Mouse (Mus musculus): ENCODE results near the gene Slc25a47. TPM values are rescaled to one million over a fixed set of nuclear protein-coding genes. Genes with fewer than 3 reads are reported as not detected.

The Slc25a47 gene
- 10 to 100 TPM in 2 of 4 experiments, 1 to 10 TPM in 2; 9.4 to 11.4 (median 10.4) TPM for total RNA-seq (2022)

- DNase-seq (ENCODE audit: low spot score in 2 of 2) = peak; percentile 85 to 97
Observed at GRCm38 (mm10) chr12:108835840-108836409, at the start of gene Slc25a47, which contains the start of gene Slc25a29. Gene Slc25a47, plus strand, starts transcription at chr12:108836046. Gene Slc25a29, minus strand, starts transcription at chr12:108835883.

- DNase-seq (ENCODE audit: low spot score in 2 of 2) = no peak
Observed at GRCm38 (mm10) chr12:108787329-108787728, 48.5 kb upstream of the Slc25a47 start.

GRCm38 (mm10) chr12:108792152-108792545 is 43.7 kb upstream of the Slc25a47 start:
- DNase-seq (ENCODE audit: low spot score in 2 of 2) = peak; percentile 54 to 66

GRCm38 (mm10) chr12:108792546-108793452 is 43.0 kb upstream of the Slc25a47 start, which contains the start of gene Yy1:
Gene Yy1, plus strand, starts transcription at chr12:108792973.
- DNase-seq (ENCODE audit: low spot score in 2 of 2) = peak; percentile 89 to 98

GRCm38 (mm10) chr12:108793453-108793941 is 42.3 kb upstream of the Slc25a47 start:
- DNase-seq (ENCODE audit: low spot score in 2 of 2) = peak; percentile 34 to 40

- DNase-seq (ENCODE audit: low spot score in 2 of 2) = peak; percentile 54 to 72
Observed at GRCm38 (mm10) chr12:108794078-108794711, 41.7 kb upstream of the Slc25a47 start.

GRCm38 (mm10) chr12:108794979-108795537 is 40.8 kb upstream of the Slc25a47 start:
- no peak for DNase-seq (ENCODE audit: low spot score in 2 of 2)

- no peak for DNase-seq (ENCODE audit: low spot score in 2 of 2)
Observed at GRCm38 (mm10) chr12:108801613-108802012, 34.2 kb upstream of the Slc25a47 start.

- DNase-seq (ENCODE audit: low spot score in 2 of 2) = no peak
Observed at GRCm38 (mm10) chr12:108804388-108804787, 31.5 kb upstream of the Slc25a47 start.

- DNase-seq (ENCODE audit: low spot score in 2 of 2) = no peak
Observed at GRCm38 (mm10) chr12:108808465-108808864, 27.4 kb upstream of the Slc25a47 start.

GRCm38 (mm10) chr12:108809771-108810170 is 26.1 kb upstream of the Slc25a47 start:
- no peak for DNase-seq (ENCODE audit: low spot score in 2 of 2)

- DNase-seq (ENCODE audit: low spot score in 2 of 2) = no peak
Observed at GRCm38 (mm10) chr12:108810309-108810708, 25.5 kb upstream of the Slc25a47 start.

GRCm38 (mm10) chr12:108811133-108811532 is 24.7 kb upstream of the Slc25a47 start:
- no peak for DNase-seq (ENCODE audit: low spot score in 2 of 2)

- DNase-seq (ENCODE audit: low spot score in 2 of 2) = no peak
Observed at GRCm38 (mm10) chr12:108812463-108812862, 23.4 kb upstream of the Slc25a47 start.

- DNase-seq (ENCODE audit: low spot score in 2 of 2) = no peak
Observed at GRCm38 (mm10) chr12:108814470-108814869, 21.4 kb upstream of the Slc25a47 start.

GRCm38 (mm10) chr12:108816569-108816968 is 19.3 kb upstream of the Slc25a47 start:
- DNase-seq (ENCODE audit: low spot score in 2 of 2) = no peak

GRCm38 (mm10) chr12:108820461-108820860 is 15.4 kb upstream of the Slc25a47 start:
- DNase-seq (ENCODE audit: low spot score in 2 of 2) = no peak

- DNase-seq (ENCODE audit: low spot score in 2 of 2) = no peak
Observed at GRCm38 (mm10) chr12:108823036-108823435, 12.8 kb upstream of the Slc25a47 start.

- no peak for DNase-seq (ENCODE audit: low spot score in 2 of 2)
Observed at GRCm38 (mm10) chr12:108824225-108824874, 11.5 kb upstream of the Slc25a47 start.

GRCm38 (mm10) chr12:108825561-108826224 is 10.2 kb upstream of the Slc25a47 start:
- no peak for DNase-seq (ENCODE audit: low spot score in 2 of 2)
